Comparison of ENCODE assay signal across 25 mouse cellular contexts in genomic region chr10:99145611-99146010, GRCm38 (mm10). TPM values are rescaled to one million over a fixed set of nuclear protein-coding genes. Genes with fewer than 3 reads are reported as not detected.
"Had no signal": no experiment of that assay in that cellular context is flagged by ENCODE, and none has a peak within 500 bp of the region (broad histone marks: within the 10 kb centered on the region; RNA-seq: fewer than 3 reads in every experiment).

No protein-coding gene starts in this region.

- H3K4me2 ChIP-seq: liver, embryonic 15.5 days; lung, embryonic 14.5 days; midbrain, embryonic 12.5 days; neural tube, embryonic 13.5 days; neural tube, embryonic 15.5 days had no signal

- H3K27me3 ChIP-seq: liver, embryonic 15.5 days; midbrain, embryonic 12.5 days; neural tube, embryonic 13.5 days; neural tube, embryonic 15.5 days had no signal

- H3K9ac ChIP-seq: liver, embryonic 15.5 days; lung, embryonic 14.5 days; midbrain, embryonic 12.5 days; neural tube, embryonic 13.5 days; neural tube, embryonic 15.5 days had no signal

- H3K4me1 ChIP-seq: liver, embryonic 15.5 days; midbrain, embryonic 10.5 days; midbrain, embryonic 12.5 days; neural tube, embryonic 13.5 days; neural tube, embryonic 15.5 days had no signal

- DNase-seq: lung, adult 18-20 months; lung, embryonic 14.5 days; lung, postnatal 14 days; lung, postnatal 36 days; midbrain, embryonic 14.5 days; retina, postnatal 1 day; right cerebral cortex, adult 18-20 months; right cerebral cortex, postnatal 25 days; right cerebral cortex, postnatal 4 days; spleen, adult 18-20 months; thymus, adult 18-20 months; thymus, postnatal 14 days; thymus, postnatal 36 days had no signal

- H3K4me3 ChIP-seq: liver, embryonic 15.5 days; midbrain, embryonic 10.5 days; midbrain, embryonic 12.5 days; myocyte; neural tube, embryonic 13.5 days; neural tube, embryonic 15.5 days had no signal

- H3K27ac ChIP-seq: liver, embryonic 15.5 days; midbrain, embryonic 10.5 days; midbrain, embryonic 12.5 days; neural tube, embryonic 13.5 days; neural tube, embryonic 15.5 days had no signal

- H3K9me3 ChIP-seq: liver, embryonic 15.5 days; midbrain, embryonic 10.5 days; midbrain, embryonic 12.5 days; neural tube, embryonic 13.5 days; neural tube, embryonic 15.5 days had no signal

- H3K36me3 ChIP-seq: liver, embryonic 15.5 days had no signal

- ATAC-seq: midbrain, embryonic 16.5 days had no signal

RNA-seq across cellular contexts. Expression of gene Phxr2, which starts 19.5 kb away (rescaled TPM):
- polyA plus RNA-seq: liver, embryonic 15.5 days; lung, embryonic 14.5 days; lung, embryonic 16.5 days; midbrain, embryonic 12.5 days; midbrain, embryonic 16.5 days; myocyte; neural tube, embryonic 11.5 days; neural tube, embryonic 13.5 days; neural tube, embryonic 15.5 days; small intestine, adult 2 months; stomach, embryonic 14.5 days; stomach, embryonic 16.5 days had no signal
